Mouse (Mus musculus): ENCODE results near the gene Kitl.

DNA sequence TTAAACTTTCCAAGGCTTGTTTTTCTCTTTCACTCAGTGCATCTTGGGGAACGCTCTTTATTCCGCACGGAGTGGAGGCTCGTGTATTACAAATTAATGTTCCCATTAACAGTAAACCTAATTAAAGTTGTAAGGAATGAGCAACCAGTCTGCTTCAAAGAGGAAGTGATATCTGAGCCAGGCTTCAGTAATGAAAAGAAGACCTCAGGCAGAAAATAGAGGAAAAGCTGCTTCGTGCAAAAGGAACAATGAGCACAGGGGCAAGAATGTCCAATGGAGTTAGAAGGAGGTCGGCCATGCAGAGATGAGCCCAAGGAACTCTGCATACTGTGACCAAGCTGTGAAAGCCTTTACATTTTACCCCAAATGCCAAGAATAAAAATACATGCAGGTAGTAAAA lies 5.7 kb upstream of the Kitl start:
- TF ChIP-seq CTCF (IDR thresholded peaks at IDR 0.05; ENCODE audit: extremely low read depth, insufficient read depth, insufficient read length, insufficient replicate concordance) (no peak), POLR2A (IDR thresholded peaks at IDR 0.05; ENCODE audit: low read depth, low read length) (no peak)
